Mouse (Mus musculus): ENCODE measurements around the gene Pacrg. TPM values are rescaled to one million over a fixed set of nuclear protein-coding genes. Genes with fewer than 3 reads are reported as not detected.

Gene Pacrg
- total and polyA plus RNA-seq, 2 experiments from 2014 or later: 9.5 to 26.1 TPM

DNA sequence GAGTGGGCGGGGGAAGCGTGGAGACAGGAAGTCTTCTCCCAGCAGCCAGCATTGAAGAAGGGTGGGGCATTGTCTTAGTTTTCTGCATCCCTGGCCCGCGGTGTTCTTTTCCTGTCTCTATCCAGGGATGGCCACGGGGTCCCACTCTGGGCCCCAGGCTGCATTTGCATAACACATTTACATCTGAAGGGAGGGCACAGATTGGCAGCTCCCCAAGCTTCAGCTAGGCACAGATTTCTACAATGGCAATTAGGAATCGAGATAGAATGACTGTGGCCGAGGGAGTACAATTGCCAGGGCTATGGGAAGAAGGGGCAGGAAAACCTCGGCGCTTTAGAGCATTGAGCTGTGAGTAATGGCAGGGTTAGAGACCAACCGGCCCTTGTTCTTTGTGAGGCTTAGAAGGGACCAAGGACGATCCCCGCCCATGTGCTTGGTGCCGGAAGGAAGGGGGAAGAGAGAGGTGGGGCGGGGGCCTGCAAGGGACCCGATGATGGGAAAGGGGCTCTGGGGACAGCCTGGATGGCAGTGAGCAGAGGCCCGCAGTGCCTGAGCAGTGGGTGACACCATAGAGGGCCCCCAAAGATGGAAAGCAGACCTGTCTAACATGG, 398.5 kb downstream of the Pacrg start:
- Histone ChIP-seq H3K36me3 (ENCODE audit: insufficient read depth, low read length) (no peaks in the 10 kb centered on the region), H3K4me3 (ENCODE audit: low read length) (no peak overlapping the region), H3K4me1 (ENCODE audit: insufficient read depth, low read length) (peaks cover 7% of the 10 kb centered on the region; the same call in 1 of the 2 replicates), H3K9me3 (ENCODE audit: low read length) (no peaks in the 10 kb centered on the region), H3K4me2 (ENCODE audit: low read depth, low read length) (peak overlapping the region; percentile 8), H3K9ac (replicated peaks; ENCODE audit: low read length) (0 out of 2 replicates have a peak overlapping the region, but pooled peaks have one; percentile 24), H3K27me3 (ENCODE audit: insufficient read depth, low read length) (no peaks in the 10 kb centered on the region), H3K27ac (peak overlapping the region; percentile 48; the same call in 1 of the 2 replicates)
- DNase-seq (ENCODE audit: low spot score) (peak; percentile 75), ATAC-seq (peak; percentile 75)
- TF ChIP-seq CTCF (IDR thresholded peaks at IDR 0.05; ENCODE audit: low read depth): no peak
- 10% methylated on average over 16 of the region's 16 CpGs for WGBS

DNA sequence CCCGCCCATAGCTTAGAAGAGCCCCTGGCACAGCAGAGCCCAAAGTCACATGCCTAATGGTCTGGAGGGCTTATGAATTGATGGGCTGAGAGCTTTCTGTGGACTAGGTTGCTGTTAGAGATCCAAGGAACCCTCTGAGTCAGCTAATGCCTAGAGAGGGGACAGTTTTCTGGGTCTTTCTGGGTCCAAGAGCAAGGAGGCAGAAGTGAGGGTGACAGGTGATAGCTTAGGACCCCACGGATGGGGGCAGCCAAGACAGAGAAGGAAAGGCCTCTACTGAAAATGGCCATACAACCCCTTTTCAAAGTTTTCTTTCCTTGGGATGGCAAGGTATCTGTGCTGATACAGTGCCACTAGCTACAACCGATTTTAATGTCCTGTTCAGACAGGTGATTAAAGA, 399.1 kb downstream of the Pacrg start:
- peaks cover 7% of the 10 kb centered on the region; the same call in 1 of the 2 replicates for H3K4me1 ChIP-seq (ENCODE audit: insufficient read depth, low read length)
- no peaks in the 10 kb centered on the region for H3K36me3 ChIP-seq (ENCODE audit: insufficient read depth, low read length)
- H3K27me3 ChIP-seq (ENCODE audit: insufficient read depth, low read length): no peaks in the 10 kb centered on the region
- TF ChIP-seq CTCF (IDR thresholded peaks at IDR 0.05; ENCODE audit: low read depth): no peak
- no peak for ATAC-seq
- peak overlapping the region; percentile 48; the same call in 1 of the 2 replicates for H3K27ac ChIP-seq
- WGBS: 77% methylated on average over 3 of the region's 3 CpGs
- DNase-seq (ENCODE audit: low spot score): no peak
- no peak overlapping the region for H3K9ac ChIP-seq (replicated peaks; ENCODE audit: low read length)
- no peaks in the 10 kb centered on the region for H3K9me3 ChIP-seq (ENCODE audit: low read length)
- H3K4me3 ChIP-seq (ENCODE audit: low read length): no peak overlapping the region
- no peak overlapping the region for H3K4me2 ChIP-seq (ENCODE audit: low read depth, low read length)

DNA sequence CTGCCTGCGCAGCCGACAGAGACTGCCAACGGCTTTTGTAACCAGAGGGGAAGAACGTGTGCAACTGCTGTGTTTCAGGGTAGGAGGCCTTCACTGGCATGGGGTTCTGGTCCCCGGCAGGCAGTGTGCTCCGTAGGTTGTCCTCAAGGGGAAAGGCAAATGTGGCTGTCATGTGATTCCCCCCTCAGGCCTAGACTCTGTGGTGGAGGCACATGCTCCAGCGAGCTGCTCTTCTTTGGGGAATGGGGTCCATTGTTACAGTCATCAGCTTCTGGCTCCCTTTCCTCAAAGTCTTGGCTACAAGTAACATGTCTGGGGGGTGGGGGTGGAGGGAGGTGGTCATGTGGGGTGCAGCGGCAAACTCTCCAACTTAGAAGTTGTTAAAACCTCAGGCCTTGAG, 400.3 kb downstream of the Pacrg start:
- peak; percentile 40 for DNase-seq (ENCODE audit: low spot score)
- 33% methylated on average over 8 of the region's 8 CpGs for WGBS

DNA sequence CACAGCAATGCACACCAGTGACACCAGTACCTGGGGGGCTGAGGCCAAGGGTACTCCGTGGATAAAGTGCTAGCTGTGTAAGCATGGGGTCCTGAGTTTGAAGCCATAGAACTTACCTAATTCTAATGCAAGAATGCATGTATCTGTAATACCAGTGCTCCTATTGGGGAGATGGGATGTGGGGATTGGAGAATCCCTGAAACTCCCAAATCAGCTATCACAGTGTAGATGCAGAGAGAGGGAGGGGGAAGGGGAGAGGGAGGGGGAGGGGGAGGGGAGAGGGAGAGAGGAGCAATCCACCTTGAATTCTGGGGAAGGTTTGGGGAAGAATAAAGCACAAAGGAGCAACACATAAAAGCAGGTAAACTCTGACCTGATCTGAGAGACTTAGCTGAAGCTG, 405.2 kb downstream of the Pacrg start:
- H3K9me3 ChIP-seq (ENCODE audit: low read length): no peaks in the 10 kb centered on the region
- no peak for TF ChIP-seq CTCF (IDR thresholded peaks at IDR 0.05; ENCODE audit: low read depth)
- ATAC-seq: no peak
- H3K27me3 ChIP-seq (ENCODE audit: insufficient read depth, low read length): no peaks in the 10 kb centered on the region
- H3K27ac ChIP-seq: no peak overlapping the region
- 29% methylated on average over 1 of the region's 1 CpGs for WGBS
- DNase-seq (ENCODE audit: low spot score): no peak
- no peak overlapping the region for H3K9ac ChIP-seq (replicated peaks; ENCODE audit: low read length)
- H3K36me3 ChIP-seq (ENCODE audit: insufficient read depth, low read length): no peaks in the 10 kb centered on the region
- no peaks in the 10 kb centered on the region for H3K4me1 ChIP-seq (ENCODE audit: insufficient read depth, low read length)
- no peak overlapping the region for H3K4me3 ChIP-seq (ENCODE audit: low read length)
- no peak overlapping the region for H3K4me2 ChIP-seq (ENCODE audit: low read depth, low read length)

More for the DNA sequence above, 400.3 kb downstream of the Pacrg start:
- peak overlapping the region; percentile 26; the same call in 1 of the 2 replicates for H3K27ac ChIP-seq
- H3K9me3 ChIP-seq (ENCODE audit: low read length): no peaks in the 10 kb centered on the region
- no peak for TF ChIP-seq CTCF (IDR thresholded peaks at IDR 0.05; ENCODE audit: low read depth)
- no peaks in the 10 kb centered on the region for H3K27me3 ChIP-seq (ENCODE audit: insufficient read depth, low read length)
- H3K9ac ChIP-seq (replicated peaks; ENCODE audit: low read length): no peak overlapping the region
- no peak overlapping the region for H3K4me2 ChIP-seq (ENCODE audit: low read depth, low read length)
- no peak for ATAC-seq
- H3K4me1 ChIP-seq (ENCODE audit: insufficient read depth, low read length): peaks cover 7% of the 10 kb centered on the region; the same call in 1 of the 2 replicates
- no peaks in the 10 kb centered on the region for H3K36me3 ChIP-seq (ENCODE audit: insufficient read depth, low read length)
- H3K4me3 ChIP-seq (ENCODE audit: low read length): no peak overlapping the region

DNA sequence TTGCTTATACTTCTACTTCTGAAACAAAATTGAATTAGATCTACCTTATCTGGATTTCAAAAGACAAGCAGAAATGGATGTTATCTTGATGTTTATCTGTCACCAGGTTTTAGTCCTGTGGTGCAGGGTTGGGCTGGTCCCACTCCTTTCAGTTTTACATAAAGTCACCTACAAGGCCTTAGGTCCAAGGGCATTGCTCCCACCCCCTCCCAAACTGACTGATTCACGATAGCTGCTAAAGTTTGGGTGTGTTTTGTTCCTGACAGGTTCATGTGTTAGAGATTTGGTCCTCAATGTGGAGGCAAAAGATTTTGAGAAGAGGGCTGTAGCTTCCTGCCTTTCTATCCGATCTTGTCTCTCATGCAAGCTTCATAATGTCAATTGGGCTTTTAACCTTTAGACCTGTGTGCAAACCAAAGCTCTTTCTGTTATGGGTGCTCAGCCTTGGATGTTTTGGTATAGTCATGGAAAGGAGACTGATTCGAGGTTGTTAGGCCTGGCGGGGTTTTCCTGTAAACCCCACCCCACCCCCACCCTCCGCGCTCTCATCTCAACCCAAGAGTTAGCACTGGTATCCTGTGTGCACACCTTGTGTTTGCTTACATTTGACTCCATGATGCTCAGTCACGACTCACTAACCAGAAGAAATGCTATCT, 407.5 kb downstream of the Pacrg start:
- ATAC-seq (no peak), DNase-seq (ENCODE audit: low spot score) (no peak)
- Histone ChIP-seq H3K27ac (no peak overlapping the region), H3K9ac (replicated peaks; ENCODE audit: low read length) (no peak overlapping the region), H3K4me2 (ENCODE audit: low read depth, low read length) (no peak overlapping the region), H3K4me3 (ENCODE audit: low read length) (no peak overlapping the region), H3K4me1 (ENCODE audit: insufficient read depth, low read length) (no peaks in the 10 kb centered on the region), H3K36me3 (ENCODE audit: insufficient read depth, low read length) (no peaks in the 10 kb centered on the region), H3K9me3 (ENCODE audit: low read length) (no peaks in the 10 kb centered on the region), H3K27me3 (ENCODE audit: insufficient read depth, low read length) (no peaks in the 10 kb centered on the region)
- TF ChIP-seq CTCF (IDR thresholded peaks at IDR 0.05; ENCODE audit: low read depth): no peak
- 95% methylated on average over 7 of the region's 7 CpGs for WGBS

DNA sequence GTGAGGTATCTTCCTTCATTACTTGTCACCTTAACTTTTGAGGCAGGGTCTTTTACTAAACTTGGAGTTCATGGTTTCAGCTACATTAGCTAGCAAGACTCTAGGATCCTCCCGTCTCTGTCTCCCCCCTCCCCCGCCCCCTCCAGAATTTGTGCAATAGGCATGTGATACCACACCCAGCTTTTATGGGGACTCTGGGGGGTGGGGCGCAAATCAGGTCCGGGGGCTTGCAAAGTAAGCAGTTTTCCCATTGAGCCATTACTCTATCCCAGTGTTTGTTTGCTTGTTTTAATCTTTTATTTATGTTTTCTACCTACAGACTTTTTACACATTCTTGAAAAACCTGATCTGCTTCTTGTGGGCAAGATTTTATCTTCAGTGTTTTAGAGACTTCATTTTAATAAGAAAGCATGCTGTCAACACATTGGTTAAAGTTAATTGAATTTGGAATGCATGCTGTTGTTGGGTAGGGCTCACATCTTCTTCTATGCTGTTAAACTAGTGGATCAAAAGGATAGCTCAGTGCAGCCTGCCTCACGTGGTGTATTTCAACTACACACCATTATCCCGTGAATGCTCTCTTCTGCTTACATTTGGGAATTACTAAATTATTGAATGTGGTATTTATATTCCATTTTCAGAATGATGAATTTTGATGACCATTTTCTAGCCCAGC, 408.1 kb downstream of the Pacrg start:
- H3K27me3 ChIP-seq (ENCODE audit: insufficient read depth, low read length): no peaks in the 10 kb centered on the region
- 63% methylated on average over 6 of the region's 6 CpGs for WGBS
- H3K4me1 ChIP-seq (ENCODE audit: insufficient read depth, low read length): no peaks in the 10 kb centered on the region
- no peaks in the 10 kb centered on the region for H3K9me3 ChIP-seq (ENCODE audit: low read length)
- no peak overlapping the region for H3K4me3 ChIP-seq (ENCODE audit: low read length)
- no peak for DNase-seq (ENCODE audit: low spot score)
- H3K9ac ChIP-seq (replicated peaks; ENCODE audit: low read length): no peak overlapping the region
- no peaks in the 10 kb centered on the region for H3K36me3 ChIP-seq (ENCODE audit: insufficient read depth, low read length)
- no peak for TF ChIP-seq CTCF (IDR thresholded peaks at IDR 0.05; ENCODE audit: low read depth)
- ATAC-seq: no peak
- H3K27ac ChIP-seq: no peak overlapping the region
- H3K4me2 ChIP-seq (ENCODE audit: low read depth, low read length): no peak overlapping the region

All from hindbrain, postnatal 0 days (tissue).